Mouse (Mus musculus): ENCODE data around the gene Tlr2. TPM values are rescaled to one million over a fixed set of nuclear protein-coding genes. Genes with fewer than 3 reads are reported as not detected.

Tlr2 gene
- total and polyA plus RNA-seq, 3 experiments: not detected

DNA sequence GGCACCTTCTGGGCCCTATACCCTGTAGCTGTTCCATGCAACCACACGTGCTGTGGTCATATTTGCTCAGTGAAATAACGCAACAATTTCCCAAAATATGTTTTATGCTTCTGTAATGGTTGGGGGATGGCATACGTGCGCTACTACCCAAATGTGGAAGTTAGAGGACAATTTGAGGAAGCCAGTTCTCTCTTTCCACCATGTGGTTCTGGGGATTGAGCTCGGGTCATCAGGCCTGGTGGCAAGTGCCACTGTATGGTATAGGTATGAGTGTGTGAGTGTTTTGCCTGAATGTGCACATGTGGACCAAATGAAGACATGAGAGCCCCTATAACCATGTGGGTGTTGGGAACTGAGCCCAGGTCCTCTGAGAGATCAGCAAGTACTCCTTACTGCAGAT is 2.1 kb downstream of the Tlr2 start:
- DNase-seq (ENCODE audit: low read depth, low spot score): no peak
- no peaks in the 10 kb centered on the region for H3K79me2 ChIP-seq (ENCODE audit: control insufficient read depth, insufficient read depth, low read length, poor library complexity)
- H3K27me3 ChIP-seq (ENCODE audit: control insufficient read depth in 1 of 2, insufficient read depth in 2 of 2, low read length in 2 of 2): no peaks in the 10 kb centered on the region
- 0 out of 4 replicates have a peak, but pooled peaks cover 0 to 4% of the 10 kb centered on the region in 2 experiments for H3K4me1 ChIP-seq (ENCODE audit: control insufficient read depth in 1 of 2, insufficient read depth in 2 of 2, low read length in 2 of 2)
- no peak overlapping the region for H3K4me3 ChIP-seq (ENCODE audit: control insufficient read depth in 1 of 2, insufficient read depth in 1 of 2, low read depth in 2 of 2, low read length in 2 of 2)
- no peaks in the 10 kb centered on the region for H3K9me3 ChIP-seq (replicated peaks; ENCODE audit: insufficient read depth, low read length)
- H3K9ac ChIP-seq (ENCODE audit: control insufficient read depth, low read depth, low read length, poor library complexity, severe bottlenecking): no peak overlapping the region
- H3K36me3 ChIP-seq (ENCODE audit: control insufficient read depth in 1 of 2, insufficient read depth in 2 of 2, low read length in 2 of 2): no peaks in the 10 kb centered on the region
- no peak for TF ChIP-seq ZNF384 (IDR thresholded peaks at IDR 0.05; ENCODE audit: low read depth, low read length)
- no peak for TF ChIP-seq ETS1 (IDR thresholded peaks at IDR 0.05; ENCODE audit: low read depth, low read length)
- TF ChIP-seq HCFC1 (IDR thresholded peaks at IDR 0.05; ENCODE audit: low read depth, low read length): no peak
- no peak for TF ChIP-seq ZKSCAN1 (IDR thresholded peaks at IDR 0.05; ENCODE audit: low read depth, low read length)
- TF ChIP-seq BHLHE40 (IDR thresholded peaks at IDR 0.05; ENCODE audit: borderline replicate concordance, low read depth, low read length): no peak
- TF ChIP-seq USF2 (IDR thresholded peaks at IDR 0.05; ENCODE audit: borderline replicate concordance in 1 of 2, insufficient read depth in 1 of 2, low read depth in 1 of 2, low read length in 2 of 2): no peak
- no peak for TF ChIP-seq SIN3A (IDR thresholded peaks at IDR 0.05; ENCODE audit: low read length)
- no peak for TF ChIP-seq ZC3H11A (IDR thresholded peaks at IDR 0.05; ENCODE audit: low read depth, low read length)
- no peak for TF ChIP-seq TAL1 (IDR thresholded peaks at IDR 0.05; ENCODE audit: low read length)
- TF ChIP-seq MEF2A (IDR thresholded peaks at IDR 0.05; ENCODE audit: extremely low read depth, insufficient replicate concordance, low read depth, low read length, poor library complexity, severe bottlenecking): no peak
- TF ChIP-seq E2F4 (IDR thresholded peaks at IDR 0.05; ENCODE audit: borderline replicate concordance, low read depth, low read length): no peak
- TF ChIP-seq MAZ (IDR thresholded peaks at IDR 0.05; ENCODE audit: low read depth, low read length): no peak
- no peak for TF ChIP-seq GATA1 (IDR thresholded peaks at IDR 0.05; ENCODE audit: low read depth, low read length)
- no peak for TF ChIP-seq RAD21 (IDR thresholded peaks at IDR 0.05; ENCODE audit: low read depth, low read length)
- no peak for TF ChIP-seq POLR2A (IDR thresholded peaks at IDR 0.05; ENCODE audit: control insufficient read depth in 1 of 2, insufficient read depth in 1 of 2, low read depth in 1 of 2, low read length in 2 of 2, poor library complexity in 1 of 2)
- H3K27ac ChIP-seq (ENCODE audit: control insufficient read depth, low read depth, low read length): no peak overlapping the region

DNA sequence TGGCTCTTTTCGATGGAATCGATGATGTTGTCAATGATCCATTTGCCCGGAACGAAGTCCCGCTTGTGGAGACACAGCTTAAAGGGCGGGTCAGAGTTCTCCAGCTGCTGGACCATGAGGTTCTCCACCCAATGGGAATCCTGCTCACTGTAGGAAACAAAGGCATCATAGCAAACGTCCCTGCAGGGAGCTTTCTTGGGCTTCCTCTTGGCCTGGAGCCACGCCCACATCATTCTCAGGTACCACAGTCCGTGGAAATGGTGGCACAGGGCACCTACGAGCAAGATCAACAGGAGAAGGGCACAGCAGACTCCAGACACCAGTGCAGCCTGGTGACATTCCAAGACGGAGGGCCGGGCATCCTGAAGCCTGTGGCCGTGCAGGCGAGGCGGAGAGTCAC is 4.9 kb downstream of the Tlr2 start:
- no peaks in the 10 kb centered on the region for H3K27me3 ChIP-seq (ENCODE audit: control insufficient read depth in 1 of 2, insufficient read depth in 2 of 2, low read length in 2 of 2)
- TF ChIP-seq ETS1 (IDR thresholded peaks at IDR 0.05; ENCODE audit: low read depth, low read length): no peak
- no peak for TF ChIP-seq POLR2AphosphoS5 (IDR thresholded peaks at IDR 0.05; ENCODE audit: borderline replicate concordance, low read depth, low read length)
- TF ChIP-seq RAD21 (IDR thresholded peaks at IDR 0.05; ENCODE audit: low read depth, low read length): no peak
- no peak for TF ChIP-seq HCFC1 (IDR thresholded peaks at IDR 0.05; ENCODE audit: low read depth, low read length)
- TF ChIP-seq BHLHE40 (IDR thresholded peaks at IDR 0.05; ENCODE audit: borderline replicate concordance, low read depth, low read length): no peak
- no peak for TF ChIP-seq TBP (IDR thresholded peaks at IDR 0.05; ENCODE audit: low read depth, low read length)
- no peak for TF ChIP-seq POLR2AphosphoS2 (IDR thresholded peaks at IDR 0.05; ENCODE audit: low read length)
- TF ChIP-seq TAL1 (IDR thresholded peaks at IDR 0.05; ENCODE audit: low read length): no peak
- TF ChIP-seq MEF2A (IDR thresholded peaks at IDR 0.05; ENCODE audit: extremely low read depth, insufficient replicate concordance, low read depth, low read length, poor library complexity, severe bottlenecking): no peak
- no peak for TF ChIP-seq MAX (IDR thresholded peaks at IDR 0.05; ENCODE audit: low read length)
- TF ChIP-seq USF2 (IDR thresholded peaks at IDR 0.05; ENCODE audit: borderline replicate concordance in 1 of 2, insufficient read depth in 1 of 2, low read depth in 1 of 2, low read length in 2 of 2): no peak
- no peak for TF ChIP-seq GABPA (IDR thresholded peaks at IDR 0.05; ENCODE audit: low read depth, low read length)
- TF ChIP-seq SMC3 (IDR thresholded peaks at IDR 0.05; ENCODE audit: low read depth, low read length): no peak
- TF ChIP-seq CTCF (IDR thresholded peaks at IDR 0.05 in 2 of 3, conservative IDR thresholded peaks at IDR 0.05 in 1 of 3; ENCODE audit: control insufficient read depth in 1 of 3, insufficient read depth in 1 of 3, low read depth in 2 of 3, low read length in 3 of 3, poor library complexity in 1 of 3, severe bottlenecking in 1 of 3): no peak
- TF ChIP-seq E2F4 (IDR thresholded peaks at IDR 0.05; ENCODE audit: borderline replicate concordance, low read depth, low read length): no peak
- TF ChIP-seq ZC3H11A (IDR thresholded peaks at IDR 0.05; ENCODE audit: low read depth, low read length): no peak
- no peaks in the 10 kb centered on the region for H3K36me3 ChIP-seq (ENCODE audit: control insufficient read depth in 1 of 2, insufficient read depth in 2 of 2, low read length in 2 of 2)
- no peak overlapping the region for H3K9ac ChIP-seq (ENCODE audit: control insufficient read depth, low read depth, low read length, poor library complexity, severe bottlenecking)
- no peak for DNase-seq (ENCODE audit: low read depth, low spot score)
- H3K4me3 ChIP-seq (ENCODE audit: control insufficient read depth in 1 of 2, insufficient read depth in 1 of 2, low read depth in 2 of 2, low read length in 2 of 2): no peak overlapping the region
- H3K4me1 ChIP-seq (ENCODE audit: control insufficient read depth in 1 of 2, insufficient read depth in 2 of 2, low read length in 2 of 2): no peaks in the 10 kb centered on the region
- no peaks in the 10 kb centered on the region for H3K9me3 ChIP-seq (replicated peaks; ENCODE audit: insufficient read depth, low read length)
- H3K79me2 ChIP-seq (ENCODE audit: control insufficient read depth, insufficient read depth, low read length, poor library complexity): no peaks in the 10 kb centered on the region
- no peak overlapping the region for H3K27ac ChIP-seq (ENCODE audit: control insufficient read depth, low read depth, low read length)

Measured in MEL (cell line).